Mouse (Mus musculus) lung, adult 2 months (tissue): ENCODE measurements around the gene Hpse.

Experiments used
- CTCF ChIP-seq: fragments of 200-500 bp; IDR thresholded peaks from 2 replicates; pipeline ENCODE4 v1.5.1; 2011; ENCODE audit warnings: mild to moderate bottlenecking, low read length, control low read depth; ENCODE audit not compliant: insufficient read depth
- POLR2A ChIP-seq: fragments of 200-500 bp; IDR thresholded peaks from 2 replicates; pipeline ENCODE4 v1.6.1; 2011; ENCODE audit warnings: low read depth, mild to moderate bottlenecking, control low read depth, low read length, borderline replicate concordance; ENCODE audit errors: extremely low read depth

GRCm38 (mm10) chr5:100643253-100643990 lies 76.1 kb downstream of the Hpse start:
- TF ChIP-seq CTCF (no peak), POLR2A (no peak)
